Mouse (Mus musculus) thymus, postnatal 4 days (tissue): ENCODE data around the gene Krtap4-9.
"Not testable (repeated sequence)": the region's sequence is repeated elsewhere in the genome, so short reads cannot be mapped to it uniquely, and the experiment has no call there.

Experiments
- DNase-seq: peaks from one replicate; pipeline ENCODE4 v3.0.0; 2021

Gene Krtap4-9

DNA sequence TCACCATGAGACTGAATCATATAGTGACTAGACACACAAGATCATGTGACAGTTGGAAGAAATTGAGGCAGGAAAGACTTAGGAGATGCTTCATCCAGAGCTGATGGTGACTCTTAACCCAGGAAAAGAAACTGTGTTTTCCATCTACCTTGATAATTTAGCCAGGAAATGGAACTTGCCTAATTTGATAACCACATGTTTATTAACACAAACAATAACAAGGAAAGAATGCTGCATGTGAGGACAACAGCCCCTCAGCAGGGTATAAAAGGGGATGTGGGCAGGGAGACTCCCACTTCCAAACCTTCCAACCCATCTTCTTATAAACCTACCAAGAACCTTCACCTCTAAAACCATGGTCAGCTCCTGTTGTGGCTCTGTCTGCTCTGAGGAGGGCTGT lies at the start of gene Krtap4-9:
Gene Krtap4-9 (plus strand): TSS at position 301 of the 400 bp plus-strand sequence.
- not testable (repeated sequence) for DNase-seq

DNA sequence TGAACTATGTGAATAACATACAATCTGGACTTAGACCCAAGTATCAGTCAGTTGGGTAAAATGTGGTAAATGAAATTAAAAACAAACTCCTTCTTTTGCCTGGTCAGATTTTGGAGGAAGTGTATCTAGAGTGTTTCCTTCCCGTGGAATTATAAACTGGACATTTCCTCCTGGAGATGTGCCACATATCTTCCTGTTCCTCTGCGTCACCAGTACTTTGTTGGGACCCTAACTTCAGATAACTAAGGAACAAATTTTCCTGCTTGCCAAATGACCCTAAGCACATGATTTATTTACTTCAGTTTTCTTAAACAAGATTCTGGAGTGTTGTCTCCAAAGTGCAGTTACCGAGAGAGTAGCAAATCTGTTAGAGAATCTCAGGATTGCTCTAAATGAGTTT lies 41.0 kb upstream of the Krtap4-9 start:
- no peak for DNase-seq

GRCm38 (mm10) chr11:99758877-99759276 lies 26.1 kb upstream of the Krtap4-9 start:
- DNase-seq, result no peak

DNA sequence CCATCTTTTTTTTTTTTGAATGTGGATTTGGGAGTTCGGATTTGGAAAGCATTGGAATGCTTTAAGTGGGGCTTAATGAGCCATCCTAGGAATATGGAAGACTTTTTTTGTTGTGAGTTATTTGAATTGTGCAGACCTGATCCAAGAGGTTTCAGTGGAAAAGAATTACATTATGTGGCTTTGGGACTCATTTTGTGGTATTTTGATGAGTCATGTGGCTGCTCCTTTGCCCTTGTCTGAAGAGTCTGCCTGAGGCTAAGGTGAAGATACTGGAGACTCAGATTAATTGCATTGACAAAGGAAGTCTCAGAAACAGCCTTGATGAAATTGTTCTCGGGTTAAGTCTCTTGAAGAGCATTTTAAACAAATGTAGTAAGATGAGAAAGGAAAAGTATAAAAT lies 16.6 kb upstream of the Krtap4-9 start:
- DNase-seq, result no peak

- DNase-seq, result not testable (repeated sequence)
These were observed 12.2 kb upstream of the Krtap4-9 start, which contains the start of gene Gm11595 for GRCm38 (mm10) chr11:99772813-99773212. TSS of gene Gm11595 (minus strand) at chr11:99772913.

DNA sequence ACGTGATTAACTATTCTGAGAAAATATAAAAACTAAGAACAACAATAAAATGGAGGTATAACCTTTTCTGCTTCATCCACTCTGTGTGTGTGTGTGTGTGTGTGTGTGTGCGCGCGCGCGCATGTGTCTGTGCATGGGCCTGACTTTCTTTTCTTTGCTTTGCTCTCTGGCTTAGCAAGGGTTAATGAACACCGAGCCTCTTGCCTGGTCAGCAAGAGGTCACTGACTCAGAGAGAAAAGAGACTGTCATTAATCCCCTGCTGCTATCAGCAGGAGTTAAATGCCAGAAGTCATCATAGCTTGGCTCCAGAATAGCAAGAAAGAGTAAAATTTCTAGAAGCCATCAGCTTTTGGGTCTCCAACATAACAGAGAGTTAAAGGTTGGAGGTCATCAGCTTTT lies 6.6 kb upstream of the Krtap4-9 start:
- no peak for DNase-seq

GRCm38 (mm10) chr11:99780604-99781003 lies 4.4 kb upstream of the Krtap4-9 start, which contains the start of gene Krtap4-8:
TSS of gene Krtap4-8 (minus strand) at chr11:99780704.
- no peak for DNase-seq

DNA sequence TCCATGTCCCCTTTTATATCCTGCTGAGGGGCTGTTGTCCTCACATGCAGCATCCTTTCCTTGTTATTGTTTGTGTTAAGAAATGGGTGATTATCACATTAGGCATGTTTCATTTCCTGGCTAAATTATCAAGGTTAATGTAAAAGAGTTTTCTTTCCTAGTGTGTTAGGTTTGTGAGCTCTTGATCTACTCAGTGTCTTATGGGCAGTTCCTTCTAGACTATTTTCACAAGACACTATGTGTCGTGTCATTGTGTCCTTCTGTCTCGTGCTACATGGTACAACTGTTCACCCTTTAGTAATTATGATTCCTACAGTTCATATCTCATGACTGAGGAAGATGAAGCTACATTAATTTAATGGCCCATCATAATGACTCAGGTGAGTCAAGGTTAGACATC lies 8.4 kb downstream of the Krtap4-9 start, which contains the start of gene Gm11596:
Gene Gm11596 (minus strand): TSS at position 101 of the 400 bp plus-strand sequence.
- DNase-seq, result no peak

DNA sequence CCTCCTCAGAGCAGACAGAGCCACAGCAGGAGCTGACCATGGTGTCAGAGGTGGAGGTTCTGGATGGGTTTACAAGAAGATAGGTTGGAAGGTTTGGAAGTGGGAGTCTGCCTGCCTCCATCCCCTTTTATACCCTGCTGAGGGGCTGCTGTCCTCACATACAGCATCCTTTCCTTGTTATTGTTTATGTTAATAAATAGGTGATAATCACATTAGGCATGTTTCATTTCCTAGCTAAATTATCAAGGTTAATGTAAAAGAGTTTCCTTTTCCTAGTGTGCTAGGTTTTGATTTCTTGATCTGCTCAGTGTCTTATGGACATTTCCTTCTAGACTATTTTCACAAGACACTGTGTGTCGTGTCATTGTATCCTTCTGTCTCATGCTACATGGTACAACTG lies 13.8 kb downstream of the Krtap4-9 start, which contains the start of gene Gm11569:
Gene Gm11569 (minus strand): TSS at position 101 of the 400 bp plus-strand sequence.
- DNase-seq, result not testable (repeated sequence)

GRCm38 (mm10) chr11:99804346-99804745 lies 19.3 kb downstream of the Krtap4-9 start, which contains the start of gene Gm11554:
TSS of gene Gm11554 (minus strand) at chr11:99804446.
- DNase-seq, result not testable (repeated sequence)

- DNase-seq, result not testable (repeated sequence)
These were observed 24.8 kb downstream of the Krtap4-9 start, which contains the start of gene Krtap4-13 for GRCm38 (mm10) chr11:99809792-99810191. TSS of gene Krtap4-13 (minus strand) at chr11:99809892.

DNA sequence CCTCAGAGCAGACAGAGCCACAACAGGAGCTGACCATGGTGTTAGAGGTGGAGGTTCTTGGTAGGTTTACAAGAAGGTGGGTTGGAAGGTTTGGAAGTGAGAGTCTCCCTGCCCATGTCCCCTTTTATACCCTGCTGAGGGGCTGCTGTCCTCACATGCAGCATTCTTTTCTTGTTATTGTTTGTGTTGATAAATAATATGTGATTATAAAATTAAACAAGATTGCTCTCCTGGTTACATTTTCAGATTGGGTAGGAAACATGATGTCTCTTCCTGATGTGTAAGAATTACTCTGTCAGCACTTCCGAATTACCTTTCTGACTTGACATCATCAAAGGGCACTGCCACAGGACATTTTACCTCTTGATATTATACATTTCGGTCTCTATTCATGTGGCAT lies 30.6 kb downstream of the Krtap4-9 start, which contains the start of gene Gm11564:
Gene Gm11564 (minus strand): TSS at position 101 of the 400 bp plus-strand sequence.
- DNase-seq, result not testable (repeated sequence)
